Mouse (Mus musculus): ENCODE results near the gene Sash1.

GRCm38 (mm10) chr10:8885201-8885600 lies 669 bp downstream of the Sash1 start:
- no peak for TF ChIP-seq CTCF (IDR thresholded peaks at IDR 0.05; ENCODE audit: control insufficient read depth, insufficient read depth, insufficient read length)
- no peak for TF ChIP-seq MAX (IDR thresholded peaks at IDR 0.05)
- TF ChIP-seq USF1 (IDR thresholded peaks at IDR 0.05; ENCODE audit: low read depth): no peak
- no peak for TF ChIP-seq MYOG (IDR thresholded peaks at IDR 0.05; ENCODE audit: control insufficient read depth, extremely low read depth, insufficient read length)
- TF ChIP-seq MYOD1 (IDR thresholded peaks at IDR 0.05; ENCODE audit: control insufficient read depth, insufficient read length, low read depth): no peak

Data from C2C12 (cell line).